Mouse (Mus musculus) kidney, embryonic 14.5 days (tissue): ENCODE results near the gene Btbd6. TPM values are rescaled to one million over a fixed set of nuclear protein-coding genes. Genes with fewer than 3 reads are reported as not detected.

Experiments used
- ATAC-seq: fragments of 200-750 bp; cut with Nextera tagmentation; 2 replicates; pipeline ENCODE4 v1.8.0; 2017; ENCODE audit warnings: moderate number of reproducible peaks, mild to moderate bottlenecking, moderate TSS enrichment, moderate library complexity; ENCODE audit not compliant: low FRiP score, low TSS enrichment
- H3K27ac ChIP-seq: fragments of 300-500 bp; sonication (generic); 2 replicates; pipeline ENCODE4 v1.5.1; 2014; ENCODE audit warnings: low read depth, mild to moderate bottlenecking, low read length, moderate library complexity, mixed read lengths
- H3K27me3 ChIP-seq: fragments of 300-500 bp; sonication (generic); 2 replicates; pipeline ENCODE4 v1.6.1; 2014; ENCODE audit warnings: mild to moderate bottlenecking, low read length; ENCODE audit not compliant: control insufficient read depth, insufficient read depth
- H3K36me3 ChIP-seq: fragments of 300-500 bp; sonication (generic); 2 replicates; pipeline ENCODE4 v1.6.1; 2014; ENCODE audit warnings: low read length, mixed read lengths; ENCODE audit not compliant: control insufficient read depth, insufficient read depth
- H3K4me1 ChIP-seq: fragments of 300-500 bp; sonication (generic); 2 replicates; pipeline ENCODE4 v1.6.1; 2014; ENCODE audit warnings: low read length, mixed read lengths; ENCODE audit not compliant: control insufficient read depth, insufficient read depth
- H3K4me2 ChIP-seq: fragments of 300-500 bp; sonication (generic); replicated peaks from 2 replicates; pipeline ENCODE4 v1.6.1; 2014; ENCODE audit warnings: low read depth, mild to moderate bottlenecking, low read length
- H3K4me3 ChIP-seq: fragments of 300-500 bp; sonication (generic); 2 replicates; pipeline ENCODE4 v1.5.1; 2014; ENCODE audit warnings: mild to moderate bottlenecking, low read length
- H3K9ac ChIP-seq: fragments of 300-500 bp; sonication (generic); 2 replicates; pipeline ENCODE4 v1.6.1; 2014; ENCODE audit warnings: low read depth, mild to moderate bottlenecking, low read length, moderate library complexity
- H3K9me3 ChIP-seq: fragments of 300-500 bp; sonication (generic); 2 replicates; pipeline ENCODE4 v1.6.1; 2016; ENCODE audit warnings: low read length; ENCODE audit not compliant: control insufficient read depth
- WGBS: fragments of 180-500 bp; shearing (Covaris S2); extraction: QIAGEN DNeasy Blood & Tissue Kit; methylation state at CpG from one replicate; pipeline ENCODE4 v1.1.7; 2014; 5-methylcytosine and 5-hydroxymethylcytosine counted together
- polyA plus RNA-seq: library from polyadenylated mRNA; unstranded; fragments of >200 nt; fragmentation: Nextera tagmentation; extraction: Ambion mirVana; gene quantifications from 2 replicates; pipeline ENCODE4 v1.2.1, GENCODE M21; 2014

Btbd6 gene
- polyA plus RNA-seq, 1 experiment from 2014 or later = 23.1 TPM

DNA sequence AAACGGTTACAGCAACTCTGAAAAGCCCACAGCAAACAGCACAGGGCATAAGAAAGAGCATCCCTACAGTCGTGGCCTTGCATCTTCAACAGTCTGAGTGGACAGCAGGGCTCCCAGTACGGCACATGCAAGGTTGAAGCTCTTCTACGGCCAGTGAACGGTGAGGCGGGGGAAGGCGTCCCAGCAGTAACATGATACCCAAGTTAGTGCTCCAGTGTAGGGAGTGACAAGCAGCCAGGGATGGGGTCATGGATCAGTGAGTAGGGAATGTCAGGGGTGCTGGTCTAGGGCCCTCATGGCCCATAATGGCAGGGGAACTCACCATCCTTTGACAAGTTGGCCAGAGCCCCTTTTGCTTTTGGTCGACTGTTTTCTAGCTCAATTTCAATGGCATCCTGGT is 7.3 kb upstream of the Btbd6 start:
- peak; percentile 94 for ATAC-seq
- Histone ChIP-seq H3K36me3 (peaks cover 94% of the 10 kb centered on the region), H3K4me1 (0 out of 2 replicates have a peak, but pooled peaks cover 8% of the 10 kb centered on the region), H3K9me3 (no peaks in the 10 kb centered on the region), H3K9ac (no peak overlapping the region), H3K4me2 (no peak overlapping the region), H3K27ac (no peak overlapping the region), H3K4me3 (no peak overlapping the region), H3K27me3 (no peaks in the 10 kb centered on the region)
- 19% methylated on average over 8 of the region's 8 CpGs for WGBS

GRCm38 (mm10) chr12:112969616-112970015 is 6.7 kb upstream of the Btbd6 start:
- H3K27me3 ChIP-seq = no peaks in the 10 kb centered on the region
- no peak overlapping the region for H3K4me3 ChIP-seq
- no peak for ATAC-seq
- 0 out of 2 replicates have a peak, but pooled peaks cover 8% of the 10 kb centered on the region for H3K4me1 ChIP-seq
- peaks cover 92% of the 10 kb centered on the region for H3K36me3 ChIP-seq
- H3K27ac ChIP-seq = no peak overlapping the region; the same call in 1 of the 2 replicates
- H3K4me2 ChIP-seq = no peak overlapping the region
- H3K9me3 ChIP-seq = no peaks in the 10 kb centered on the region
- H3K9ac ChIP-seq = no peak overlapping the region
- WGBS = 78% methylated on average over 6 of the region's 6 CpGs

DNA sequence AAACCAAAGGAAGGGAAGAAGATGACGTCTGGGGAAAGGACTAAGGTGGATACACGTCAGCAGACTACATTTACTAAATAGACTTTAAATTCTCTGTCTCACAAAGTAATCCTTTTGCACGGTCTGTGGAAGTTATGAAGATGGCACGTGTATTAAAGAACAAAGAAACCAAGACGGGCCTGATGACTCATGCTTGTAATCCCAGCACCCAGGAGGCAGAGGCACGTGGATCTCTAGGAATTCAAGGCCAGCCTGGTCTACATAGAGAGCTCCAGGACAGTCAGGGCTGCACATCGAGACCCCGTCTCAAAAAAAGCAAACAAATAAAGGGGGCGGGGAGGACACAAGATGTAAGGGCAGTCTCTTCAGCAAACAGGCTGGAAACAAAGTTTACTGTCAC is 1.5 kb upstream of the Btbd6 start:
- no peaks in the 10 kb centered on the region for H3K27me3 ChIP-seq
- H3K4me1 ChIP-seq = peaks cover 10% of the 10 kb centered on the region; the same call in 1 of the 2 replicates
- no peak overlapping the region for H3K4me3 ChIP-seq
- no peaks in the 10 kb centered on the region for H3K9me3 ChIP-seq
- H3K27ac ChIP-seq = no peak overlapping the region
- no peak overlapping the region for H3K9ac ChIP-seq
- no peak for ATAC-seq
- H3K4me2 ChIP-seq = no peak overlapping the region
- H3K36me3 ChIP-seq = peaks cover 65% of the 10 kb centered on the region
- 95% methylated on average over 9 of the region's 9 CpGs for WGBS

DNA sequence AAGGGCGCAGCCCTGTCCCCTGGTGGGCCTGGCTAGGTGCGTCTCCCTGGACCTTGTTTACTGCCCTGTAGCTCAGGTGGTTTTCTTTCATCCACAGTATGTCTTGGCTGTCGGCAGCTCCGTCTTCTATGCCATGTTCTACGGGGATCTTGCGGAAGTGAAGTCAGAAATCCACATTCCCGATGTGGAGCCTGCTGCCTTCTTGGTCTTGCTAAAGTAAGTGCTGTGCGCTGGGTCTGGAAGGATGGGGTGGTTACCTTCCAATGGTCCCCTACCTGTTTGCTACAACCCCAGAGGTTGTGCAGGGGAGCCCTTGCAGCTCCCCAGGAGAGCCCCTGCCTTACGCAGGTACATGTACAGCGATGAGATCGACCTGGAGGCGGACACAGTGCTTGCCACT is 874 bp downstream of the Btbd6 start:
- Histone ChIP-seq H3K4me3 (peak overlapping the region; percentile 76), H3K36me3 (peaks cover 63% of the 10 kb centered on the region), H3K27me3 (no peaks in the 10 kb centered on the region), H3K9me3 (no peaks in the 10 kb centered on the region), H3K4me1 (peaks cover 9% of the 10 kb centered on the region; the same call in 1 of the 2 replicates), H3K27ac (peak overlapping the region; percentile 89), H3K9ac (peak overlapping the region; percentile 89), H3K4me2 (peak overlapping the region; percentile 90)
- WGBS = 48% methylated on average over 12 of the region's 12 CpGs
- no peak; the same call in 1 of the 2 replicates for ATAC-seq

DNA sequence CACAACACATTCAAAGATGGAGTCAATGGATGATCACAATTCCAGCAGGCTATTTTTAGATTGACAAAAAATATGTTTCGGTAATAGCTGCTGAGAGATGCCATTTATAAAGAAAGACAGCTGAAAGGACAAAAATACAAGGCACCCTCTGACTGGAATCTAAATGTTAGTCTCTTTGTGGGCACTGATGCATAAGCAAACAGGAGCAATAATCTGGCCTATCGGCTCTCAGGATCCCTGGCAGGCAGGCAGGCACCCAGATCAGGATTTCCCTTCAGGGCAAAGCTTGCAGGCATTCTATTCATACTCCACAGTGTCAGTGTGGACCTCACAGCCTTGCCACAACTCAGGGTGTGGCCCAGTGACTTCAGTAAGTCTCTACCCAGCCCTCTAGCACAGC is 5.7 kb downstream of the Btbd6 start:
- H3K36me3 ChIP-seq = peaks cover 80% of the 10 kb centered on the region
- ATAC-seq = no peak
- 85% methylated on average over 2 of the region's 2 CpGs for WGBS
- H3K27ac ChIP-seq = no peak overlapping the region
- peaks cover 6% of the 10 kb centered on the region; the same call in 1 of the 2 replicates for H3K4me1 ChIP-seq
- no peaks in the 10 kb centered on the region for H3K27me3 ChIP-seq
- H3K9me3 ChIP-seq = no peaks in the 10 kb centered on the region
- no peak overlapping the region for H3K4me2 ChIP-seq
- no peak overlapping the region for H3K4me3 ChIP-seq
- no peak overlapping the region for H3K9ac ChIP-seq

GRCm38 (mm10) chr12:112985346-112985745 is 9.1 kb downstream of the Btbd6 start:
- ATAC-seq = no peak
- no peaks in the 10 kb centered on the region for H3K9me3 ChIP-seq
- 94% methylated on average over 6 of the region's 6 CpGs for WGBS

DNA sequence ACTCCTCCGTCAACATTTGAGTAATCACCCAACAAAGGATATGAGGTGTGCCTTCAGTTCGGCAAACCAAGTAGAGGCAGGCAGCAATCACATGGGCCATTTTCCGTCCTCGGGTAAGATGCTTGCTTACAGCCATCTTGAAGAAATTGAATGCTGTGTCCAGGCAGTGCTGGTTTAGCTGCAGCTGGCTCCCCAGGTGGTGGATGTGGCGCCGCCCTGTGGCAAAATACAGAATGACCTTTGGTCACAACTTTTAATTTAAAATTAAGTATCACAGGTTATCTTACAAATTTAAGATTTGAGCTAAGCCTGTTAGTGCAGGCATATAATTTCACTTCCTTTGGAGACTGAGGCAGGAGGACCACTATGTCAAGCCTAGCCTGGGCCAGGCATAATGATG is 11.6 kb downstream of the Btbd6 start:
- Histone ChIP-seq H3K4me2 (no peak overlapping the region), H3K36me3 (peaks cover 63% of the 10 kb centered on the region), H3K9me3 (no peaks in the 10 kb centered on the region), H3K27me3 (no peaks in the 10 kb centered on the region), H3K4me1 (no peaks in the 10 kb centered on the region), H3K27ac (no peak overlapping the region), H3K4me3 (no peak overlapping the region), H3K9ac (no peak overlapping the region)
- ATAC-seq = no peak
- 69% methylated on average over 6 of the region's 6 CpGs for WGBS

More at GRCm38 (mm10) chr12:112985346-112985745, 9.1 kb downstream of the Btbd6 start:
- H3K9ac ChIP-seq = no peak overlapping the region
- H3K4me3 ChIP-seq = no peak overlapping the region
- no peak overlapping the region for H3K4me2 ChIP-seq
- no peaks in the 10 kb centered on the region for H3K27me3 ChIP-seq
- H3K36me3 ChIP-seq = peaks cover 68% of the 10 kb centered on the region
- no peaks in the 10 kb centered on the region for H3K4me1 ChIP-seq
- no peak overlapping the region for H3K27ac ChIP-seq

DNA sequence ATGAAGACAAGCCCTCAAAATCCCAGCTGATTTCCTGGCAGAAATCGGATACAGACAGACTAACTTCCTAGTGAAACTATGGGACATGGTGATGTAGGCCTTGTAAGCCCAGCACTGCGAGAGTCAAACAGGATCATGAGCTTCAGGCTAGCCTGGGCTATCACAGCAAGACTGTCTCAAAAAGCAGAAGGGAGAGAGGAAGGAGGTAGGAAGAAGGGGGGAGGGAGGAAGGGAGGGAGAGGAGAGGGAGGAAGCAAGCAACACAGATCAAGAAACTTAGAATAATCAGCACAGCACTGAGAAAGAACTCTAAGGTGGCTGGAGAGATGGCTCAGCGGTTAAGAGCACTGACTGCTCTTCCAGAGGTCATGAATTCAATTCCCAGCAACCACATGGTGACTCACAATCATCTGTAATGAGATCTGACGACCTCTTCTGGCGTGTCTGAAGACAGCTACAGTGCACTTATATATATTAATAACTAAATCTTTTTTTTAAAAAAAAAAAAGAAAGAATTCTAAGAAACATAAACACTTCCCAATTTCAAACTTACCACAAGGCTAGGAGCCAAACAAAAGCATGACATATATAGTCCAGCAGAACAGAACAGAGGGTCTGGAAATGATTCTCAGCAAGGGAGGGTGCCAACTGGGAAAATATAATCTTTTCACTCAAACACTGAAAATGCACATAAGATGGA is 14.6 kb downstream of the Btbd6 start:
- Histone ChIP-seq H3K4me2 (no peak overlapping the region), H3K27me3 (no peaks in the 10 kb centered on the region), H3K27ac (no peak overlapping the region), H3K4me1 (no peaks in the 10 kb centered on the region; the same call in 1 of the 2 replicates), H3K9me3 (no peaks in the 10 kb centered on the region), H3K36me3 (peaks cover 45% of the 10 kb centered on the region), H3K4me3 (no peak overlapping the region), H3K9ac (no peak overlapping the region)
- no peak for ATAC-seq
- 84% methylated on average over 5 of the region's 5 CpGs for WGBS

- H3K9me3 ChIP-seq = no peaks in the 10 kb centered on the region
- H3K4me2 ChIP-seq = no peak overlapping the region
- no peak overlapping the region for H3K27ac ChIP-seq
- no peaks in the 10 kb centered on the region for H3K27me3 ChIP-seq
- ATAC-seq = no peak
- no peak overlapping the region for H3K4me3 ChIP-seq
- 98% methylated on average over 2 of the region's 2 CpGs for WGBS
- H3K9ac ChIP-seq = no peak overlapping the region
- H3K4me1 ChIP-seq = no peaks in the 10 kb centered on the region; the same call in 1 of the 2 replicates
- H3K36me3 ChIP-seq = peaks cover 41% of the 10 kb centered on the region
These were observed 15.2 kb downstream of the Btbd6 start for GRCm38 (mm10) chr12:112991444-112991843.
